Mouse (Mus musculus) liver, embryonic 15.5 days (tissue): ENCODE measurements around the gene Zfp692. TPM values are rescaled to one million over a fixed set of nuclear protein-coding genes. Genes with fewer than 3 reads are reported as not detected.

Experiments
- ATAC-seq: fragments of 200-750 bp; cut with Nextera tagmentation; 2 replicates; pipeline ENCODE4 v1.8.0; 2017; ENCODE audit warnings: moderate number of reproducible peaks, mild to moderate bottlenecking, moderate library complexity; ENCODE audit not compliant: insufficient read depth
- H3K27ac ChIP-seq: fragments of 300-500 bp; sonication (generic); replicated peaks from 2 replicates; pipeline ENCODE4 v1.5.1; 2015; ENCODE audit warnings: mild to moderate bottlenecking, inconsistent platforms
- H3K27me3 ChIP-seq: fragments of 300-500 bp; sonication (generic); 2 replicates; pipeline ENCODE4 v1.6.1; 2015; ENCODE audit warnings: mild to moderate bottlenecking, inconsistent platforms
- H3K36me3 ChIP-seq: fragments of 300-500 bp; sonication (generic); replicated peaks from 2 replicates; pipeline ENCODE4 v1.6.1; 2015; ENCODE audit warnings: moderate library complexity, mild to moderate bottlenecking, inconsistent platforms
- H3K4me1 ChIP-seq: fragments of 300-500 bp; sonication (generic); replicated peaks from 2 replicates; pipeline ENCODE4 v1.6.1; 2015; ENCODE audit warnings: inconsistent platforms
- H3K4me2 ChIP-seq: fragments of 300-500 bp; sonication (generic); 2 replicates; pipeline ENCODE4 v1.6.1; 2015; ENCODE audit warnings: moderate library complexity, mild to moderate bottlenecking, inconsistent platforms
- H3K4me3 ChIP-seq: fragments of 300-500 bp; sonication (generic); replicated peaks from 2 replicates; pipeline ENCODE4 v1.5.1; 2015; ENCODE audit warnings: mild to moderate bottlenecking, inconsistent platforms
- H3K9ac ChIP-seq: fragments of 300-500 bp; sonication (generic); 2 replicates; pipeline ENCODE4 v1.6.1; 2015; ENCODE audit warnings: moderate library complexity, mild to moderate bottlenecking, inconsistent platforms
- H3K9me3 ChIP-seq: fragments of 300-500 bp; sonication (generic); replicated peaks from 2 replicates; pipeline ENCODE4 v1.6.1; 2016; ENCODE audit warnings: inconsistent platforms
- WGBS: fragments of 180-500 bp; shearing (Covaris S2); methylation state at CpG from one replicate; pipeline ENCODE4 v1.1.7; 2015; ENCODE audit warnings: mixed read lengths; ENCODE audit not compliant: insufficient replicate concordance; 5-methylcytosine and 5-hydroxymethylcytosine counted together
- polyA plus RNA-seq: library from polyadenylated mRNA; unstranded; fragments of >200 nt; fragmentation: Nextera tagmentation; extraction: Ambion mirVana; gene quantifications from 2 replicates; pipeline ENCODE4 v1.2.1, GENCODE M21; 2015

The Zfp692 gene
- polyA plus RNA-seq, 1 experiment from 2014 or later: 9.4 TPM

- Histone ChIP-seq H3K4me2 (no peak overlapping the region), H3K9ac (no peak overlapping the region), H3K4me1 (peaks cover 35% of the 10 kb centered on the region), H3K4me3 (no peak overlapping the region), H3K27me3 (no peaks in the 10 kb centered on the region), H3K36me3 (peaks cover 7% of the 10 kb centered on the region; the same call in 1 of the 2 replicates), H3K27ac (no peak overlapping the region), H3K9me3 (no peaks in the 10 kb centered on the region)
- ATAC-seq: no peak
- WGBS: 85% methylated on average over 9 of the region's 9 CpGs
Measured at GRCm38 (mm10) chr11:58308661-58309060, 1.8 kb downstream of the Zfp692 start.

GRCm38 (mm10) chr11:58314069-58314468 lies 7.2 kb downstream of the Zfp692 start:
- H3K36me3 ChIP-seq: peaks cover 57% of the 10 kb centered on the region
- no peaks in the 10 kb centered on the region for H3K9me3 ChIP-seq
- ATAC-seq: no peak
- H3K27ac ChIP-seq: no peak overlapping the region
- WGBS: 80% methylated on average over 6 of the region's 6 CpGs
- no peaks in the 10 kb centered on the region for H3K4me1 ChIP-seq
- no peaks in the 10 kb centered on the region for H3K27me3 ChIP-seq
- no peak overlapping the region for H3K4me3 ChIP-seq
- H3K9ac ChIP-seq: no peak overlapping the region
- H3K4me2 ChIP-seq: no peak overlapping the region

GRCm38 (mm10) chr11:58315536-58316168 lies 8.8 kb downstream of the Zfp692 start:
- Histone ChIP-seq H3K9me3 (no peaks in the 10 kb centered on the region), H3K4me2 (no peak overlapping the region), H3K27me3 (no peaks in the 10 kb centered on the region), H3K4me1 (no peaks in the 10 kb centered on the region; the same call in 1 of the 2 replicates), H3K36me3 (peaks cover 72% of the 10 kb centered on the region), H3K4me3 (no peak overlapping the region), H3K27ac (no peak overlapping the region), H3K9ac (no peak overlapping the region)
- WGBS: 87% methylated on average over 5 of the region's 5 CpGs
- ATAC-seq: no peak

GRCm38 (mm10) chr11:58316344-58316743 lies 9.5 kb downstream of the Zfp692 start:
- Histone ChIP-seq H3K9ac (no peak overlapping the region), H3K4me2 (no peak overlapping the region), H3K4me3 (no peak overlapping the region), H3K36me3 (peaks cover 78% of the 10 kb centered on the region), H3K4me1 (peaks cover 4% of the 10 kb centered on the region), H3K27me3 (no peaks in the 10 kb centered on the region), H3K9me3 (no peaks in the 10 kb centered on the region), H3K27ac (no peak overlapping the region)
- peak; percentile 14; the same call in 1 of the 2 replicates for ATAC-seq
- WGBS: 89% methylated on average over 17 of the region's 17 CpGs

GRCm38 (mm10) chr11:58316768-58317390 lies 10.0 kb downstream of the Zfp692 start:
- Histone ChIP-seq H3K4me1 (peaks cover 10% of the 10 kb centered on the region), H3K36me3 (peaks cover 83% of the 10 kb centered on the region), H3K9ac (no peak overlapping the region), H3K27me3 (no peaks in the 10 kb centered on the region), H3K4me3 (no peak overlapping the region), H3K27ac (no peak overlapping the region), H3K4me2 (no peak overlapping the region), H3K9me3 (no peaks in the 10 kb centered on the region)
- WGBS: 84% methylated on average over 28 of the region's 28 CpGs
- no peak for ATAC-seq

GRCm38 (mm10) chr11:58322824-58323569 lies 16.1 kb downstream of the Zfp692 start:
- ATAC-seq: peak; percentile 99
- peaks cover 52% of the 10 kb centered on the region for H3K36me3 ChIP-seq

GRCm38 (mm10) chr11:58323570-58324340 lies 16.9 kb downstream of the Zfp692 start:
- Histone ChIP-seq H3K9me3 (no peaks in the 10 kb centered on the region), H3K36me3 (peaks cover 47% of the 10 kb centered on the region), H3K4me1 (peaks cover 49% of the 10 kb centered on the region), H3K27me3 (no peaks in the 10 kb centered on the region), H3K9ac (peak overlapping the region; percentile 89), H3K4me3 (peak overlapping the region; percentile 75), H3K4me2 (peak overlapping the region; percentile 93), H3K27ac (peak overlapping the region; percentile 98)
- WGBS: 10% methylated on average over 24 of the region's 24 CpGs
- 0 out of 2 replicates have a peak, but pooled peaks have one; percentile 0 for ATAC-seq

More at GRCm38 (mm10) chr11:58322824-58323569, 16.1 kb downstream of the Zfp692 start:
- Histone ChIP-seq H3K27ac (peak overlapping the region; percentile 98), H3K4me1 (peaks cover 42% of the 10 kb centered on the region), H3K4me3 (peak overlapping the region; percentile 75), H3K9me3 (no peaks in the 10 kb centered on the region), H3K9ac (peak overlapping the region; percentile 89), H3K27me3 (no peaks in the 10 kb centered on the region), H3K4me2 (peak overlapping the region; percentile 93)
- under 1% methylated on average over 62 of the region's 63 CpGs for WGBS

GRCm38 (mm10) chr11:58324614-58325229 lies 17.9 kb downstream of the Zfp692 start:
- Histone ChIP-seq H3K9me3 (no peaks in the 10 kb centered on the region), H3K9ac (no peak overlapping the region), H3K4me2 (peak overlapping the region; percentile 32), H3K27ac (peak overlapping the region; percentile 58), H3K36me3 (peaks cover 38% of the 10 kb centered on the region), H3K4me1 (peaks cover 58% of the 10 kb centered on the region), H3K27me3 (no peaks in the 10 kb centered on the region), H3K4me3 (no peak overlapping the region)
- 19% methylated on average over 3 of the region's 3 CpGs for WGBS
- no peak for ATAC-seq

GRCm38 (mm10) chr11:58326781-58327180 lies 19.9 kb downstream of the Zfp692 start:
- H3K9ac ChIP-seq: no peak overlapping the region
- H3K4me3 ChIP-seq: no peak overlapping the region
- no peak overlapping the region for H3K27ac ChIP-seq
- peaks cover 58% of the 10 kb centered on the region for H3K4me1 ChIP-seq
- peaks cover 19% of the 10 kb centered on the region for H3K36me3 ChIP-seq
- no peaks in the 10 kb centered on the region for H3K9me3 ChIP-seq
- H3K4me2 ChIP-seq: no peak overlapping the region
- no peak for ATAC-seq
- 87% methylated on average over 3 of the region's 3 CpGs for WGBS
- H3K27me3 ChIP-seq: no peaks in the 10 kb centered on the region

GRCm38 (mm10) chr11:58329906-58330275 lies 23.0 kb downstream of the Zfp692 start:
- Histone ChIP-seq H3K27me3 (no peaks in the 10 kb centered on the region), H3K27ac (peak overlapping the region; percentile 95), H3K9me3 (no peaks in the 10 kb centered on the region), H3K4me3 (peak overlapping the region; percentile 82), H3K36me3 (peaks cover 37% of the 10 kb centered on the region), H3K4me1 (peaks cover 59% of the 10 kb centered on the region), H3K4me2 (peak overlapping the region; percentile 86), H3K9ac (peak overlapping the region; percentile 86)
- peak; percentile 17; the same call in 1 of the 2 replicates for ATAC-seq
- under 1% methylated on average over 21 of the region's 21 CpGs for WGBS
